Mouse (Mus musculus): ENCODE data around the gene Polr2l.

DNA sequence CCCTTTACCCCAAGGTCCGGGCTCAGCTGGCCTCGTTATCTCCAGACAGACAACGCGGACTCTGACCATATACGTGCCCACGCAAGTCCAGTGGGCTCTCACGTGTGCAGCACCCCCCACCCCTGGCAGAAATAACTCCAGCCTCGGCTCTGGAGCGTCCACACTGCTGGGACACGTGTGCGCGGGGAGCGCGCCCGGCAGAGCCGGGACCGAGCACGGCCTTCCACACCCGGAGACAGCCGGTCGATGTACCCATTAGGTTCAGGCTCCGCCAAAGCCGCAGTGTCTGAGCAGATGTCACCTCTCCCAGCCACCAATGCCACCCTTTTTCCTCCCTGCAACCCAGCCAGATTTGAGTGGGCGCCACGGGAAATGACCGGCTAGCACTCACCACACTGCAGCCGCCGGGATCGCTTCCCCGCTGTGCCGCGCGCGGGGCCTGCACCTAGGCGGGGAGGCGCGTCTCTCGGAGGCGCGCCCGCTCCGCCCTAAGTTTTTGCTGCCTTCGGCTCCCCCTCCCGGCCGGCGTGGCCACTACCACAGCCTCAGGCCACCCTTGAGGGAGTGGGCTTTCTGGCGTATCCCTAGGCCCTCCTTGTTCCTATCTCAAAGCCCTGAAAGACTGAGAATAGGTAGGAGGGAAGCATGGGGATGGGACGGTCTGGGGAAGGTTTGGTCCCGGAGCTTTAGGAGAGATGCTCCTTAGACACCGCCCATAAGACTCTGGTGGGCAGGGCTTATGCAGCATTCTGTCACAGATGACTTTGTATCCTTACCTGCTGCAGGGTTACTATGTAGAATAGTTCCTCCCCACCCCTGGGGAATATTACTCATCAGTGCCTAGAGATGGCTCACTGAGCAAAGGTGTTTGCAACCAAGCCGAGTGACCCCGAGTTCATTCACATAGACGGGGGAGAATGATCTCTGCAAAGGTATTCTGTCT is 37.5 kb downstream of the Polr2l start, which contains the start of gene Slc25a22:
- TF ChIP-seq CTCF (IDR thresholded peaks at IDR 0.05; ENCODE audit: low read depth, low read length) (peak; percentile 61), POLR2A (IDR thresholded peaks at IDR 0.05; ENCODE audit: borderline replicate concordance, low read depth, low read length) (no peak)
